Mouse (Mus musculus) forebrain, embryonic 16.5 days (tissue): ENCODE results near the gene Prr12. TPM values are rescaled to one million over a fixed set of nuclear protein-coding genes. Genes with fewer than 3 reads are reported as not detected.

ENCODE experiments used
- ATAC-seq: fragments of 200-750 bp; cut with Nextera tagmentation; 2 replicates; pipeline ENCODE4 v1.8.0; 2017; ENCODE audit warnings: mild to moderate bottlenecking, moderate library complexity
- H3K27ac ChIP-seq: fragments of 300-500 bp; sonication (generic); 2 replicates; pipeline ENCODE4 v1.5.1; 2014; ENCODE audit warnings: low read length, control low read depth
- H3K27me3 ChIP-seq: fragments of 300-500 bp; sonication (generic); replicated peaks from 2 replicates; pipeline ENCODE4 v1.6.1; 2014; ENCODE audit warnings: low read length; ENCODE audit not compliant: control insufficient read depth, insufficient read depth
- H3K36me3 ChIP-seq: fragments of 300-500 bp; sonication (generic); 2 replicates; pipeline ENCODE4 v1.6.1; 2014; ENCODE audit not compliant: control insufficient read depth, insufficient read depth
- H3K4me1 ChIP-seq: fragments of 300-500 bp; sonication (generic); replicated peaks from 2 replicates; pipeline ENCODE4 v1.6.1; 2014; ENCODE audit warnings: low read length; ENCODE audit not compliant: control insufficient read depth, insufficient read depth
- H3K4me2 ChIP-seq: fragments of 300-500 bp; sonication (generic); 2 replicates; pipeline ENCODE4 v1.6.1; 2014; ENCODE audit warnings: mild to moderate bottlenecking, low read length, control low read depth
- H3K4me3 ChIP-seq: fragments of 300-500 bp; sonication (generic); replicated peaks from 2 replicates; pipeline ENCODE4 v1.5.1; 2014; ENCODE audit warnings: mild to moderate bottlenecking, low read length, control low read depth
- H3K9ac ChIP-seq: fragments of 300-500 bp; sonication (generic); replicated peaks from 2 replicates; pipeline ENCODE4 v1.6.1; 2014; ENCODE audit warnings: low read depth, low read length, control low read depth
- H3K9me3 ChIP-seq: fragments of 300-500 bp; sonication (generic); 2 replicates; pipeline ENCODE4 v1.6.1; 2016; ENCODE audit warnings: low read length; ENCODE audit not compliant: control insufficient read depth
- WGBS: fragments of 180-500 bp; shearing (Covaris S2); extraction: QIAGEN DNeasy Blood & Tissue Kit; methylation state at CpG from one replicate; pipeline ENCODE4 v1.1.7; 2014; 5-methylcytosine and 5-hydroxymethylcytosine counted together
- polyA plus RNA-seq: library from polyadenylated mRNA; unstranded; fragments of >200 nt; fragmentation: Nextera tagmentation; extraction: Ambion mirVana; gene quantifications from 2 replicates; pipeline ENCODE4 v1.2.1, GENCODE M21; 2015

Prr12 gene
- polyA plus RNA-seq, 1 experiment from 2014 or later = 17.3 TPM

- Histone ChIP-seq H3K9me3 (no peaks in the 10 kb centered on the region), H3K9ac (no peak overlapping the region), H3K27ac (no peak overlapping the region), H3K4me3 (no peak overlapping the region), H3K4me1 (peaks cover 11% of the 10 kb centered on the region), H3K36me3 (no peaks in the 10 kb centered on the region), H3K27me3 (no peaks in the 10 kb centered on the region), H3K4me2 (no peak overlapping the region)
- no peak for ATAC-seq
- 71% methylated on average over 12 of the region's 12 CpGs for WGBS
Observed at GRCm38 (mm10) chr7:45092828-45093515, 40.3 kb upstream of the Prr12 start.

- Histone ChIP-seq H3K9me3 (no peaks in the 10 kb centered on the region), H3K36me3 (no peaks in the 10 kb centered on the region), H3K4me1 (peaks cover 11% of the 10 kb centered on the region), H3K4me2 (peak within 1 kb of the TSS; percentile 67), H3K27me3 (no peaks in the 10 kb centered on the region), H3K4me3 (peak within 1 kb of the TSS; percentile 48), H3K27ac (no peak within 1 kb of the TSS), H3K9ac (peak within 1 kb of the TSS; percentile 33)
- WGBS = under 1% methylated on average over 16 of the region's 16 CpGs
- peak; percentile 96 for ATAC-seq
Observed at GRCm38 (mm10) chr7:45092048-45092447, 39.4 kb upstream of the Prr12 start, which contains the start of gene Rcn3. TSS of gene Rcn3 (minus strand) at chr7:45092221.

- Histone ChIP-seq H3K9me3 (no peaks in the 10 kb centered on the region), H3K4me1 (peaks cover 11% of the 10 kb centered on the region), H3K9ac (peak overlapping the region; percentile 33), H3K4me3 (peak overlapping the region; percentile 48), H3K27me3 (no peaks in the 10 kb centered on the region), H3K27ac (no peak overlapping the region), H3K36me3 (peaks cover 3% of the 10 kb centered on the region; the same call in 1 of the 2 replicates), H3K4me2 (peak overlapping the region; percentile 67)
- peak; percentile 22; the same call in 1 of the 2 replicates for ATAC-seq
- WGBS = 14% methylated on average over 35 of the region's 35 CpGs
Observed at GRCm38 (mm10) chr7:45091001-45091990, 38.6 kb upstream of the Prr12 start.

GRCm38 (mm10) chr7:45090251-45090977 lies 37.7 kb upstream of the Prr12 start:
- WGBS = 79% methylated on average over 13 of the region's 13 CpGs
- H3K9ac ChIP-seq = no peak overlapping the region
- no peaks in the 10 kb centered on the region for H3K27me3 ChIP-seq
- ATAC-seq = no peak
- H3K4me3 ChIP-seq = no peak overlapping the region
- no peaks in the 10 kb centered on the region for H3K9me3 ChIP-seq
- H3K36me3 ChIP-seq = peaks cover 6% of the 10 kb centered on the region; the same call in 1 of the 2 replicates
- H3K4me2 ChIP-seq = no peak overlapping the region; the same call in 1 of the 2 replicates
- peaks cover 11% of the 10 kb centered on the region for H3K4me1 ChIP-seq
- H3K27ac ChIP-seq = no peak overlapping the region

- Histone ChIP-seq H3K4me2 (no peak overlapping the region), H3K4me3 (no peak overlapping the region), H3K36me3 (peaks cover 6% of the 10 kb centered on the region; the same call in 1 of the 2 replicates), H3K27ac (no peak overlapping the region), H3K9me3 (no peaks in the 10 kb centered on the region), H3K4me1 (peaks cover 11% of the 10 kb centered on the region), H3K27me3 (no peaks in the 10 kb centered on the region), H3K9ac (no peak overlapping the region)
- WGBS = 94% methylated on average over 17 of the region's 17 CpGs
- ATAC-seq = no peak
Observed at GRCm38 (mm10) chr7:45088597-45088996, 35.9 kb upstream of the Prr12 start.

GRCm38 (mm10) chr7:45086084-45086483 lies 33.4 kb upstream of the Prr12 start:
- 78% methylated on average over 4 of the region's 4 CpGs for WGBS
- no peak overlapping the region for H3K9ac ChIP-seq
- ATAC-seq = no peak

GRCm38 (mm10) chr7:45083300-45083890 lies 30.7 kb upstream of the Prr12 start:
- H3K36me3 ChIP-seq = peaks cover 6% of the 10 kb centered on the region; the same call in 1 of the 2 replicates
- WGBS = 89% methylated on average over 22 of the region's 22 CpGs
- H3K27ac ChIP-seq = no peak overlapping the region
- no peak overlapping the region for H3K4me3 ChIP-seq
- ATAC-seq = no peak
- H3K27me3 ChIP-seq = no peaks in the 10 kb centered on the region
- H3K4me1 ChIP-seq = no peaks in the 10 kb centered on the region
- H3K9me3 ChIP-seq = no peaks in the 10 kb centered on the region
- H3K4me2 ChIP-seq = no peak overlapping the region
- H3K9ac ChIP-seq = no peak overlapping the region

More at GRCm38 (mm10) chr7:45086084-45086483, 33.4 kb upstream of the Prr12 start:
- peaks cover under 1% of the 10 kb centered on the region; the same call in 1 of the 2 replicates for H3K4me1 ChIP-seq
- no peak overlapping the region for H3K4me3 ChIP-seq
- H3K9me3 ChIP-seq = no peaks in the 10 kb centered on the region
- H3K4me2 ChIP-seq = no peak overlapping the region
- peaks cover 6% of the 10 kb centered on the region; the same call in 1 of the 2 replicates for H3K36me3 ChIP-seq
- H3K27ac ChIP-seq = no peak overlapping the region
- no peaks in the 10 kb centered on the region for H3K27me3 ChIP-seq

- ATAC-seq = no peak
- H3K9ac ChIP-seq = no peak overlapping the region
- peaks cover 6% of the 10 kb centered on the region; the same call in 1 of the 2 replicates for H3K36me3 ChIP-seq
- H3K27me3 ChIP-seq = no peaks in the 10 kb centered on the region
- H3K4me1 ChIP-seq = no peaks in the 10 kb centered on the region
- no peak overlapping the region for H3K4me3 ChIP-seq
- H3K27ac ChIP-seq = no peak overlapping the region
- H3K4me2 ChIP-seq = no peak overlapping the region
- 82% methylated on average over 25 of the region's 25 CpGs for WGBS
- H3K9me3 ChIP-seq = no peaks in the 10 kb centered on the region
Observed at GRCm38 (mm10) chr7:45082401-45083299, 30.0 kb upstream of the Prr12 start.
